Mouse (Mus musculus) bone marrow, adult 2 months (tissue): ENCODE data around the gene Gpr119.

Experiments
- CTCF ChIP-seq: fragments of 200-500 bp; IDR thresholded peaks from 2 replicates; pipeline ENCODE4 v1.5.1; 2011; ENCODE audit warnings: low read length, control low read depth; ENCODE audit not compliant: control insufficient read depth, insufficient read depth
- POLR2A ChIP-seq: fragments of 200-500 bp; IDR thresholded peaks from 2 replicates; pipeline ENCODE4 v1.6.1; 2011; ENCODE audit warnings: low read depth, mild to moderate bottlenecking, control low read depth, low read length, borderline replicate concordance; ENCODE audit not compliant: control insufficient read depth

GRCm38 (mm10) chrX:48623379-48624053, 50.8 kb downstream of the Gpr119 start, which contains the start of gene Slc25a14:
- no peak for TF ChIP-seq CTCF
- no peak for TF ChIP-seq POLR2A
